In the genomic region with DNA sequence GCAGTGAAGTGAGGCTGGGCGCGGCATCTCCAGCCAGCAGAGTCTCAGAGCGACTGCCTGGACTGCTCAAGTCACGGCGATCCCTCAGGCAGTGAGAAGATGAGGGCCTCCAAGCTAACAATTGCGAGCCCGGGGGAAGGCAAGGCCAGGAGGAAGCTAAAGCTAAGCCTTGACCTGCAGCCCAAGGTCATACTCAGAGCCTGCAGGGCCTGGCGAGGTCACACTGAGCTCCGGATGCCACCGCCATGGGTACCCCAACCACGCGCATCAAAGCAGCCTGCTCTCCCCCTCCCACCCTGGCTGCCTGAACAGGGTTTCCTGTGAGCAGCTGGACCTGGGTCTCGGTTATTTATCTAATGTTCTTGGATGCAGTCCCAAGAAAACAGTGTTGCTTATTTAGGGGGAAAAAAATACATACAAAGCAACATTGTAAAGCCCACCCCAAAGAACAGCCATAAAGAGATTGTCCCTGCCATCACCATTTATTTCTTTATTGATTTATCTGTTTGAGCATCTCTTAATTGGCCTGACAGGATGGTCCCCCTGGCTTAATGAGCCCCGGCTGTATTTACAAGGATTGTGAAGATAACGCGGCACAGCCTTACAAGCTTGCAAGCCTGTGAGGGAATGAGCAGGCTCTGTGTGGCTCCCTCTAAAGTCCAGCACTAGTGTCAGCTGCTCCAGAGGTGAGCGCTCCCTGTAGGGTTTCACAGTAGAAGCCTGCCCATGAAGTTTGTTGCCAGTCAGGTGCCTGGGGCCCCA, we compare ENCODE assay signal across 8 mouse cellular contexts.
DNase-seq lines count a peak whose midpoint lies in the region; ATAC-seq lines count a peak whose summit lies in the region.

No protein-coding gene starts in this region.

- no peaks in the 10 kb centered on the region for H3K9me3 ChIP-seq in heart, embryonic 15.5 days (replicated peaks)
- H3K9me3 ChIP-seq in hindbrain, embryonic 13.5 days = no peaks in the 10 kb centered on the region
- H3K9me3 ChIP-seq in midbrain, embryonic 15.5 days = no peaks in the 10 kb centered on the region

- WGBS in heart, embryonic 15.5 days = 33% methylated on average over 17 of the region's 17 CpGs
- WGBS in hindbrain, embryonic 13.5 days = 39% methylated on average over 17 of the region's 17 CpGs
- 43% methylated on average over 17 of the region's 17 CpGs for WGBS in midbrain, embryonic 15.5 days

- peaks cover 28% of the 10 kb centered on the region for H3K4me1 ChIP-seq in heart, embryonic 15.5 days (replicated peaks)
- peaks cover 30% of the 10 kb centered on the region for H3K4me1 ChIP-seq in hindbrain, embryonic 13.5 days (replicated peaks)
- H3K4me1 ChIP-seq in midbrain, embryonic 15.5 days = peaks cover 8% of the 10 kb centered on the region; the same call in 1 of the 2 replicates

- no peak for DNase-seq in heart, adult 8-10 months (ENCODE audit: low spot score)
- peak; percentile 29 for DNase-seq in ZHBTc4 (ENCODE audit: low read depth, low spot score)
- no peak for DNase-seq in ovary, postnatal 14 days (ENCODE audit: low spot score)
- DNase-seq in left cerebral cortex, adult 8-10 months (ENCODE audit: low spot score in 2 of 2) = no peak
- DNase-seq in layer of hippocampus, adult 9-10 months (ENCODE audit: low spot score) = no peak

- no peak overlapping the region for H3K9ac ChIP-seq in heart, embryonic 15.5 days
- no peak overlapping the region for H3K9ac ChIP-seq in hindbrain, embryonic 13.5 days
- H3K9ac ChIP-seq in midbrain, embryonic 15.5 days = no peak overlapping the region

- no peak overlapping the region for H3K4me3 ChIP-seq in heart, embryonic 15.5 days
- no peak overlapping the region for H3K4me3 ChIP-seq in hindbrain, embryonic 13.5 days
- H3K4me3 ChIP-seq in midbrain, embryonic 15.5 days = no peak overlapping the region

- no peaks in the 10 kb centered on the region for H3K36me3 ChIP-seq in heart, embryonic 15.5 days
- H3K36me3 ChIP-seq in hindbrain, embryonic 13.5 days = no peaks in the 10 kb centered on the region
- H3K36me3 ChIP-seq in midbrain, embryonic 15.5 days (replicated peaks) = no peaks in the 10 kb centered on the region

- ATAC-seq in heart, embryonic 15.5 days (replicated peaks; ENCODE audit: insufficient number of reproducible peaks, insufficient read depth, low FRiP score, low read depth) = 0 out of 2 replicates have a peak, but pooled peaks have one; percentile 24
- peak; percentile 55; the same call in 1 of the 2 replicates for ATAC-seq in hindbrain, embryonic 13.5 days (ENCODE audit: low FRiP score)
- ATAC-seq in midbrain, embryonic 15.5 days (replicated peaks) = 0 out of 2 replicates have a peak, but pooled peaks have one; percentile 42

- peaks cover 78% of the 10 kb centered on the region for H3K27me3 ChIP-seq in heart, embryonic 15.5 days
- H3K27me3 ChIP-seq in hindbrain, embryonic 13.5 days = no peaks in the 10 kb centered on the region
- H3K27me3 ChIP-seq in midbrain, embryonic 15.5 days (replicated peaks) = no peaks in the 10 kb centered on the region

- no peak overlapping the region for H3K4me2 ChIP-seq in heart, embryonic 15.5 days
- peak overlapping the region; percentile 34 for H3K4me2 ChIP-seq in hindbrain, embryonic 13.5 days
- H3K4me2 ChIP-seq in midbrain, embryonic 15.5 days = no peak overlapping the region

- H3K27ac ChIP-seq in heart, embryonic 15.5 days = peak overlapping the region; percentile 26; the same call in 1 of the 2 replicates
- H3K27ac ChIP-seq in hindbrain, embryonic 13.5 days = peak overlapping the region; percentile 48; the same call in 1 of the 2 replicates
- H3K27ac ChIP-seq in midbrain, embryonic 15.5 days = no peak overlapping the region
